Mouse (Mus musculus): ENCODE measurements at regions not wholly inside any gene's neighbourhood (a gene's known extent, or its start where the extent isn't known, plus 50 kb on each side); places are given as distances from the start of the nearest gene placed in this dataset.
A peak's percentile ranks its signal among the peaks of the same experiment; 100 is the strongest.

DNA sequence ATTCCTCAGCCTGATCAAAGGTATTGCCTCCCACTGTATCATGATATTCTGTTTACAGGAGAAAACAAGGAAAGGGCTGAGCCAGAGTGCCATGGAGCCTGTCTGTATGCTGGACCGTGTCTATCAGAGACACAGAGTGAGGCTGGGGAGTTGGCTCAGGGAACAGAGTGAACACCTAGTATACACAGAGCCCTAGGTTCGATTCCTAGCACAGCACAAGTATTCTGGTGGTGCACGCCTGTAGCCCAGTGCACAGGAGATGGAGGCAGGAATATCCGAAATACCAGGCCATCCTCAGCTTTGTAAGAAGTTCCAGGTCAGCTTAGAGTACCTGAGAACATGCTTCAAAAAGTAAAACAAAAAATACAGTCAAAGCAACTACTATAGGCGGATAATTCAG, 237.2 kb upstream of the Adgrl2 start:
- no peak for TF ChIP-seq GATA4 (IDR thresholded peaks at IDR 0.05; ENCODE audit: insufficient replicate concordance, low read length)

DNA sequence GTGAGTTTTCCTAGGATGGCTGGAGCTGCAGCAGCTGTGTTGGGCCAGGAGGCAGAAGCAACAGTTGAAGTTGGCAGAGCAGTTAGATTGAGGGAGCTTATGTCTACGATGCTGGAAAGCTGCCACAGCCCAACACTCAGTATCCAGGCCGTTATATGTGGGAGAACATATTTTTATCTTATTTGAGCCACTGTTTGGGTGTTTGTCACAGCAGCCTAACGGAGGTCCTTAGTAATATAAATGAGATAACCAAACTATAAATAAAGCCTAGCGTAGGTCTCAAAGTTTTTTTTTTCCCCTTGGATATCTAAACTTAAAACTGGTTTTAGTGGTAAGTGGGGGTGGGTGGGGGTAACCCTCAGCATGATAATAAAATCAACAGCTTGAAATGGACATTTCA, 236.4 kb upstream of the Adgrl2 start:
- no peak for TF ChIP-seq GATA4 (IDR thresholded peaks at IDR 0.05; ENCODE audit: insufficient replicate concordance, low read length)

DNA sequence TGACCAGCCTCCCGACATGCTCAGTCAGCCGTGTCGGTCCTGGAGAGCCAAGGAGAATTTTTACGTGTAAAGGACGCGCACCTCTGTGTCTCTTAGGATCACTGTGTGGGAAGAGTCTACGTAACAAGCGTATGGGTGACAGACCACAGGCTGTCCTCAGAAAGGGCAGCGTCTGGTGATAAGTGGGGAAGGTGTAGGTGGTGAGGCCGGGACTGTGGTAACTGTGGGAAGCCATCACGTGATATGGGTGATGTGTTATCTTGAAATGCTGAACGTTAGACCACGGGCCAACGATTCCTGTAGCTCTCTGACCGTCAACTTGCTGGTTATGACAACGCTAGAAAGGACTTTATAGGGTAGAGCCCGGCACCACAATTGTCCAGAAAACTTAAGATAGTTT, 235.3 kb upstream of the Adgrl2 start:
- TF ChIP-seq GATA4 (IDR thresholded peaks at IDR 0.05; ENCODE audit: insufficient replicate concordance, low read length): no peak

DNA sequence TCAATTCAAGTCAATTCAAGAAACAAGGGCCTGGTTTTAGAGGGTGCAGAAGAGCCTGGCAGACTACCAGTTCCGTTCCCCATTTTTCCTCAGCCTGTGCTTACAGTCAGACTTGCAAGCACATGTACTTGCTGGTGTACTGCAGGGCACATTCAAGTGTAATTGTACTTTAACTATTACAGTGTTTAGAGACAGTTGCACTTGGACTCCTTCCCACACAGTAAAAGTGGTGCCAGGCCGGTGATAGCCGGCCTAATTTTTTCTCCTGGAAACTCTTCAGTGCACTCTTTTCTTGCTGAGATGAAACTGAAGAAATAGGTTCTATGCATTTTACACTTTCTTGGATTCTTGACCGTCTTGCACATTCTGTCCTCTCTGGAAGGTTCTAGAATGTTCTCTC, 233.9 kb upstream of the Adgrl2 start:
- no peak for TF ChIP-seq GATA4 (IDR thresholded peaks at IDR 0.05; ENCODE audit: insufficient replicate concordance, low read length)

DNA sequence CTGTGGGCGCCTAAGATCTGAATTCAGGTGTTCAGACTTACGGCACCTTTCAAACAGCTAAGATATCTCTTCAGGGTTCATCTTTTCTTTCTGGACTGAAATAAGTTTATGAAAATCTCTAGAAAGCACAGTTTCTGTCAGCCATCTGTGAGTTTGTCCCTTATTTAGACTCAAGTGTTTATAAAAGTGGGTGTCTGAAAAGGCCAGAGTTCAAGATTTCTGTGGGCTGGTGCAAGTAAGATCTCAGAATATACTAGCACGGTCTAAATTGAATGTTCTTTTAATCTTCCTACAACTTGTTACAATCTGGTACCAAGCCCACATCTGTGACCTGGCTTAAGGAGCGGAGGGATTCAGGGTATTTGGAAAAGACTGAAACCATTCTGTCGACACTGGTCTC, 233.4 kb upstream of the Adgrl2 start:
- TF ChIP-seq GATA4 (IDR thresholded peaks at IDR 0.05; ENCODE audit: insufficient replicate concordance, low read length): no peak

DNA sequence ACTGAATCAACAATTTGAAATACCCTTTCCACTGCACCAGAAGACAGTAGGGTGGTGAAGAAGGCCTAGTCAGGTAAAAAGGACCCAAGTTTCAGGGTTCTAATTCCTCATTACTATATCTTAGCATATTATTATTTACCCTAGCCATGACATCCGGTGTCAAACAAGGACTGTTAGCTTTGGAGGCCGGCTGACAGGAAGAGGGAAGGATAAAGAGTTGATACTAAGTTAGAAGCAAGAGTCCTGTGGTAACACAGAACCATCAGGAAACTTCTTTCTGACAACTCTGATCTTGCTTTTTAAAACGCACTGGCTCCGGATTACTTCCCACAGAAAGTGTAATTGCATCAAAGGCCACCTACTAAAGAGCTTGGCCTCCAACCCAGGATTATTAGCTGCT, 230.6 kb upstream of the Adgrl2 start:
- peak; percentile 57; the same call in 1 of the 2 replicates for TF ChIP-seq GATA4 (IDR thresholded peaks at IDR 0.05; ENCODE audit: insufficient replicate concordance, low read length)

DNA sequence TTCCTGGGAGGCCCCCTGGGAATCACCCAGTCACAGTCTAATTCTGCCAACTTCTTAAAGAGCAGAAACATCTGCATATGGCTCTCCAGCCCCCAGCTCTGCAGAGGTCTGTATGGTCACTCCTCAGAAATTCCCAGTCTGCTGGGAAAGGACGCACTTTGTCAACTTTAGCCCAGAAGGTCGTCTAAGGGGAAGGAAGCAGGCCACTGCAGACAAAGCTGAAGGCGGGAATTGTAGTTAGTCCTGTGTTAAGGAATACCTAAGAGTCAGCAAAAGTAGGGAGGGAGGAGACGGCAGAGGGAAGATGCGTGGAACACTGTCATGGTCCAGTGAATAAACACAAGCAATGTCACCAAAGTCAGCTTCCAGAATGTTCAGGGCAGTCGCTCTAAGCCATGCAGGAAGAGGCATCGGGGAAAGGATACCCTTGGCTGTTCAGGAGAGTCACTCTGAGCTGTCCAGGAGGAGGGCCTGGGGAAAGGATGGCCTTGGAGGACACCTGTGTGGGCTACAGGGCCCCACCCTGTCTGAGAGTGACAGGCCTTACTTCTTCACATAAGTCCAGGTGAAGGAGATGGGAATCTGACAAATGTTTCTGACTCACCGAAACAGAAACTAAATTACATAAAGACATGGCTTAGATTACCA, 230.1 kb upstream of the Adgrl2 start:
- TF ChIP-seq GATA4 (IDR thresholded peaks at IDR 0.05; ENCODE audit: insufficient replicate concordance, low read length): peak; percentile 52; the same call in 1 of the 2 replicates

DNA sequence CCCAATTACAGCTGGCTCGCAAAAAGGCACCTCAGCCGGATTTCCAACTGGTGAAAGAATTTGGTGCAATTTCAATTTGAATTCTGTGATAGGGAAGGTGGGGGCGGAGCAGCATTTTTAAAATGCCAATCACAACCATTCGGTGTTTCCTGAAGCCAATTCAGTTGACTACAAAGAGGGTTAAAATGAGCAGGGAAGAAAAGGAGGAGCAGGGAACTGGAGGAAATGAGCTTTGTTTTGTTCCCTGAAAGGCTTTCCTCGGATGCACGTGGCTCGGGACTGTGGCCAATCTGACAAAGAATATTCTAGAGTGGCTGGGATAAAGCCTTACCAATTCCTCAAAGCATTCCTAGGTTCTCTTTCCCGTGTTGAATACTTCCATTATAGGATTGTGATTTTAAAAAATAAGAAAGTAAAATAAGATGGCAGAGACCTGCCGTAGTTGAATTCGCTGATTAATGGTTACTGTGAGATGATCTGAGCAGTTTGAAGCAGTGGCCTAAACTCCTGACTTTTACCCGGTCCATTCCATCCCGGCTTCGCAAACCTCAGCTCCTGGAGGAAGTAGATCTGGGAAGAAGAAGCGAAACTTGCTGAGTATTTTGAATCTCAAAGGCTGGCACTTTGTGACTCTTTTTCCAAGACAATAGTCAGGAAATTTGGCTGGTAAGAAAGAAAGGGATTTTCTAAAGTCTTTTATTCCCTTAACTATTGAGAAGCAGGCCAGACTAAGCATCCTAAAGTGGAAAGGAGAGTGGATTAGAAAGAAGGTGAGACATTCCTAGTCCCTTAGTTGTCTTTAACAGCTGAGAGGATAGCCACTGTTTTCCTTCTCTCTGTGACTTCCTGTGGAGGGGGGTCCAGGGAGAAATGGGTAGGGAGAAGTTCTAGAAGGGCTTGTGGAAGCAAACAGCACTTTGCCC, 229.3 kb upstream of the Adgrl2 start:
- TF ChIP-seq GATA4 (IDR thresholded peaks at IDR 0.05; ENCODE audit: insufficient replicate concordance, low read length): no peak

DNA sequence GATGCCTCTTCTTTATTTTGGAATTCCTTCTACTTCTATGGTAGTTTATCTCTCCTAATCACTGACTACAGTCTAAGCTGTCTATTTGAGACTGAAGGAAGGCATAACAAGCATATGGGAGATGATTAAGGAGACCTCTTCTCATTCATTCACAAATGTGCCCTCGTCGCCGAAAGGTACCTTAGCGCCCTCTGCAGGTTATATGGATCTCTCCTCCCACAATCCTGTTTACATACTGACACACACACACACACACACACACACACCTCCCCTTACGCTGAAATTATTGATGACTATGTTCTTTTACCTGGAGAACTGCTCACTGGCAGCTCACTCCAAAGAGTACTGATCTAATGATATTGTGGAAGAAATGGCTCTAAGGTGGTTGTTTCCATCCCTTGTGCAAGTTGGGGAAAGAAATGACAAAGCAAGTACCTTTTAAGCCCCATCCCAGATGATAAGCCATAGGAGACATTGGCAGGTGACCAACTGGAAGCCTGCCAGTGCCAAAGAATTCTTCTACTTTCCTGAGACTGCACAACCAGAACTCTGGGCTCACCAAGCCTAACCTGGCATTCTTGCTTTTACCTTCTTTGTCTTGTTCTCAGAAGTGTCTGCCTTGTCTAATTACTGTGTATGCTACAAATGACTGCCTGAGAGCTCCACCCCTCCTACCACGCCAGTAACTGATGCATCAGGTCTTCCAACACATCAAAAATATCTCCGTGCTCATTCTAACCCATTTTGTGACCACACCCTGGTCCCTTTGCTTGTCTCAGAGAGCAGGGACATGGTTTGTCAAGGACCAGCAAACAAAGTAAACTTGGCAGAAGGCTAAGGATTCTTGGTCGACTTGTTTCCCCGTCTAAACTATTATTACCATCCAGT, 227.8 kb upstream of the Adgrl2 start:
- no peak for TF ChIP-seq GATA4 (IDR thresholded peaks at IDR 0.05; ENCODE audit: insufficient replicate concordance, low read length)

DNA sequence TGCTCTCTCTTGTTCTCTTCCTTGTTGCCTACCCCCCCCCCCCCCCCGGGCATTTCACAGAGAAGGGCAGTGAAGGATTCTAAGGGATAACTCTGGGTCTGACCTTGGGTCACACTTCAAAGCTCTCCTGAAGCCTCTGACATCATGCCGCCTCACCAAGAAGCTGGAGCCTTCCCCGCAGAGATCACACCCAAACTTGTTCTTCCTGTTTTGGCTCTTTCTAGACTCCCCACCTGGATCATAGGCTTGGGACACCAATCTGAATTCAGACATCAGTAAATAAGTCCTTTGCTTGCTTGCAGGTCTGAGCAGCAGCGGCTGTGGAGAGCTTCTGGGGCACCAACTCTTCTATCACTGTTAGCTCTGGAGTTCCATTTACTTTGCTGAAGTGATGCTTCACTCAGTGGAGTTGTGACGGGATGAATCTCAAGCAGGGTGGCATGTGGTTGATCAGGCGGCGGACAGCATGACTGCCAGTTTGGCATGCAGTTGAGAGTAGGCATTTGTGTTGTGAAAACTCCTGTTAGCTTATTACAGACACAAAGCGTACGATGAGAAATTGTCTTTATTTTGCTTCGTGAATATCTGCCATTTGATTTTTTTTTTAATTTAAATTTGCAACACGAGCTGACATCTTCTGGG, 226.5 kb upstream of the Adgrl2 start:
- TF ChIP-seq GATA4 (IDR thresholded peaks at IDR 0.05; ENCODE audit: insufficient replicate concordance, low read length): no peak

DNA sequence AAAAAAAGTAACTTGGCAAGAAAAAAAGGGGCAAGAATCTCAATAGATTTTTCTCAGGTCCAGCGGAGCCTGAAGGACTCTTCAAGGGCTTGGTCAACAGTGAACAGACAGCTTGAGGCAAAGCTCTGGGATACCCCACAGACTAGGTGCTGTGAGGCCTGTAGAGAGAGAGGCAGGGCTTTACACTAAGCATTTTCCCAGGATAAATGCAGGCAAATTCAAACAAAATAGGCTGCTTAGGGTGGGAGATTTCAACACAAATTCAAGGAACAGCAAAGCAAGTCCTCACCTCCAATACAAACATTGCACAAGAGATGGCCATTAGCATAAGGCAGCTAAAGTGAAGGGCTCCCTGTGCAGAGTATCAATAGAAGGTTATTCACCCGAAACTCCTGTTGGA, 225.3 kb upstream of the Adgrl2 start:
- no peak for TF ChIP-seq GATA4 (IDR thresholded peaks at IDR 0.05; ENCODE audit: insufficient replicate concordance, low read length)

DNA sequence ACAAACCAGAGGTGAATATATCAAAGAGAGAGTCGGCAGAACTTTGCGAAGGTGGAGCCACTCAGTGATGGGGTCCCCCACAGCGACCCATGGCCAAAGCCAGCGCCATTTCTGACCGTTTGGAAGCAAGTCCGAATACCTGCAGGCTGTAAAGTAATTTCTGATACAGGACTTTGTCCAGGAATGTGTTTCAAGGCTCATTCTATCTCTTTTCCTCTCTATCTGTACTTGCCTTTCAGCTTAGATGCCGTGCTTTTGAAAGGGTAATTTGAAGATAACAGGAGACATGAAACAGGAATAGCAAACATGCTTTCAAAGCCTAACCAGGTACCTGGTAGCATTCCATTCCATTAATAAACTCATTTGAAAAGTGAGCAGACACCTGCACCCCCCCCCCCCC, 221.6 kb upstream of the Adgrl2 start:
- no peak for TF ChIP-seq GATA4 (IDR thresholded peaks at IDR 0.05; ENCODE audit: insufficient replicate concordance, low read length)

DNA sequence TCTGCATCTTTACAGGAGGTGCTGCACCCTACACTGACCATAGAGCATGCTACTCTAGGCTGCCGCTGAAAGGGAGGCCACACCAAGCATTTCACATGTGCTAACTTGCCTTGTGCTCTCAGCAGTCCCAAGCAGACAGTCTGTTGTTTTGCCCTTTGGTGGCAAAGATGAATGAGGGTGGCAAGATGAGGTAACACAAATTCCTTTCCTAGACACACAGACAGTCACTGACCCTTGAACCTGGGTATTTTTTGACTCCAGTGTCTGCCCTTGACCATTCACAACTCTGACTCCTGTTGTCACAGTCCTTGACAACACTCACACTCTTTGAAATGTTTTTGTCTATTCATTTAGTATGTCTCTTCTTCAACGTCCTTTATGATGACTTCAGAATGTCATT, 218.9 kb upstream of the Adgrl2 start:
- no peak for TF ChIP-seq GATA4 (IDR thresholded peaks at IDR 0.05; ENCODE audit: insufficient replicate concordance, low read length)

DNA sequence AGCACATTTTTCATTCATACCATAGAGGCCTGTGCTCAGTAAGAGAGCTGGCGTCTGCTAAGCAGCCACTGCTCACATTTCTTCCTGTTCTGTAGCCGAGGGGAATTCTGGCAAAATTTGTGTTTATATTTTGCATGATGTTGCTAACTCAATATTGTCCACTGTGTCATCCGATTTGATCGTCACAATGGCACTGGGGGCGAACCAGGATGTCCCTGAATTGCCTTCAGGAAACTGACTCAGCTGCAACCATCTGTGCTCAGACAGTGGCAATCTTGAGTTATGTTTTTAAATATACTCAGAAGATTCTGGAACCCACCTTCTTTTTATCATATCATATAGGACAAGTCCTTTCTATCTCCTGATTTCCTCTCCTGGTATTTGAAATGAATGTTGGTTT, 213.1 kb upstream of the Adgrl2 start:
- 0 out of 2 replicates have a peak, but pooled peaks have one; percentile 8 for TF ChIP-seq GATA4 (IDR thresholded peaks at IDR 0.05; ENCODE audit: insufficient replicate concordance, low read length)
